Mouse (Mus musculus): ENCODE measurements around the gene Pcgf3.

DNA sequence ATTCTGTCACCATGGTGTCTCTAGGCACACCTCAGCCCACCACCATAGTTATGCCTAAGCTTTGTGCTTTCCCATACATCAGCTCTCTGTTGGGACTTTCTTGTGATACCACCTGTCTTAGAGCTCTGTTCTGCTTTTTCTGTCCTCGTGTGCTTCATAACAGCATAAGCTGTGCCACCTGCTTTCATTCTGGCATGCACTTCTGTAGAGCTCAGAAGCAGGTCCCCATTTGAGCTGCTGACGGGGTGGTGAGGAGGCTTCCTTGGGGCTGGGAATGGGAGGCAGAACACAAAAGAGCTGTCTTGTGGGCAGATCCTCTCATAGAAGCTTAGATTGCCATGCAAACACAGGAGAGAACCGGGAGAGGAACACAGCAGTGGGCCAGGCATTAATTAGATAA is 14.9 kb downstream of the Pcgf3 start:
- TF ChIP-seq CTCF (IDR thresholded peaks at IDR 0.05; ENCODE audit: low read depth), result no peak
- no peak for TF ChIP-seq EP300 (optimal IDR thresholded peaks at IDR 0.05)
